Mouse (Mus musculus) heart, embryonic 13.5 days (tissue): ENCODE measurements around the gene Sco1. TPM values are rescaled to one million over a fixed set of nuclear protein-coding genes. Genes with fewer than 3 reads are reported as not detected.
"Not testable (repeated sequence)": the region's sequence is repeated elsewhere in the genome, so short reads cannot be mapped to it uniquely, and the experiment has no call there.

ENCODE experiments used
- ATAC-seq: fragments of 200-750 bp; cut with Nextera tagmentation; 2 replicates; pipeline ENCODE4 v1.8.0; 2017; ENCODE audit warnings: moderate TSS enrichment; ENCODE audit not compliant: insufficient number of reproducible peaks, low FRiP score, low TSS enrichment; ENCODE audit errors: extremely low read depth
- H3K27ac ChIP-seq: fragments of 300-500 bp; sonication (generic); replicated peaks from 2 replicates; pipeline ENCODE4 v1.5.1; 2015; ENCODE audit warnings: moderate library complexity, mild to moderate bottlenecking, inconsistent platforms
- H3K27me3 ChIP-seq: fragments of 300-500 bp; sonication (generic); replicated peaks from 2 replicates; pipeline ENCODE4 v1.6.1; 2015; ENCODE audit warnings: mild to moderate bottlenecking, inconsistent platforms
- H3K36me3 ChIP-seq: fragments of 300-500 bp; sonication (generic); 2 replicates; pipeline ENCODE4 v1.6.1; 2015; ENCODE audit warnings: mild to moderate bottlenecking, inconsistent platforms
- H3K4me1 ChIP-seq: fragments of 300-500 bp; sonication (generic); 2 replicates; pipeline ENCODE4 v1.6.1; 2015; ENCODE audit warnings: inconsistent platforms
- H3K4me2 ChIP-seq: fragments of 300-500 bp; sonication (generic); 2 replicates; pipeline ENCODE4 v1.6.1; 2015; ENCODE audit warnings: inconsistent platforms, mild to moderate bottlenecking, moderate library complexity
- H3K4me3 ChIP-seq: fragments of 300-500 bp; sonication (generic); 2 replicates; pipeline ENCODE4 v1.5.1; 2015; ENCODE audit warnings: moderate library complexity, mild to moderate bottlenecking, inconsistent platforms
- H3K9ac ChIP-seq: fragments of 300-500 bp; sonication (generic); 2 replicates; pipeline ENCODE4 v1.6.1; 2015; ENCODE audit warnings: inconsistent platforms, mild to moderate bottlenecking, moderate library complexity
- H3K9me3 ChIP-seq: fragments of 300-500 bp; sonication (generic); 2 replicates; pipeline ENCODE4 v1.6.1; 2016; ENCODE audit warnings: inconsistent platforms
- WGBS: fragments of 180-500 bp; shearing (Covaris S2); methylation state at CpG from one replicate; pipeline ENCODE4 v1.1.7; 2015; ENCODE audit warnings: mixed read lengths; 5-methylcytosine and 5-hydroxymethylcytosine counted together
- polyA plus RNA-seq: library from polyadenylated mRNA; unstranded; fragments of >200 nt; fragmentation: Nextera tagmentation; extraction: Ambion mirVana; gene quantifications from 2 replicates; pipeline ENCODE4 v1.2.1, GENCODE M21; 2015

Gene Sco1
- polyA plus RNA-seq, 1 experiment from 2014 or later, result 18.8 TPM

GRCm38 (mm10) chr11:67023191-67023590, 29.3 kb upstream of the Sco1 start:
- H3K27ac ChIP-seq, H3K9me3 ChIP-seq, H3K9ac ChIP-seq, ATAC-seq, H3K4me2 ChIP-seq, H3K4me3 ChIP-seq, H3K36me3 ChIP-seq: not testable (repeated sequence)
- 39% methylated on average over 1 of the region's 1 CpGs for WGBS
- Histone ChIP-seq H3K4me1 (peaks cover 18% of the 10 kb centered on the region), H3K27me3 (peaks cover 18% of the 10 kb centered on the region)

- ATAC-seq, result no peak
- H3K9ac ChIP-seq, result no peak overlapping the region
- H3K4me1 ChIP-seq, result peaks cover 16% of the 10 kb centered on the region
- H3K27ac ChIP-seq, result no peak overlapping the region
- H3K9me3 ChIP-seq, result no peaks in the 10 kb centered on the region
- 44% methylated on average over 6 of the region's 6 CpGs for WGBS
- no peak overlapping the region for H3K4me3 ChIP-seq
- H3K4me2 ChIP-seq, result peak overlapping the region; percentile 81; the same call in 1 of the 2 replicates
- peaks cover 18% of the 10 kb centered on the region for H3K27me3 ChIP-seq
- no peaks in the 10 kb centered on the region for H3K36me3 ChIP-seq
Observed at GRCm38 (mm10) chr11:67023802-67024340, 28.6 kb upstream of the Sco1 start.

- Histone ChIP-seq H3K4me1 (peaks cover 16% of the 10 kb centered on the region), H3K27me3 (peaks cover 10% of the 10 kb centered on the region), H3K36me3 (no peaks in the 10 kb centered on the region), H3K4me2 (peak within 1 kb of the TSS; percentile 81), H3K9ac (peak within 1 kb of the TSS; percentile 83), H3K27ac (no peak within 1 kb of the TSS; the same call in 1 of the 2 replicates), H3K4me3 (peak within 1 kb of the TSS; percentile 66), H3K9me3 (no peaks in the 10 kb centered on the region)
- under 1% methylated on average over 35 of the region's 35 CpGs for WGBS
- ATAC-seq, result peak; percentile 99
Observed at GRCm38 (mm10) chr11:67024867-67025477, 27.5 kb upstream of the Sco1 start, which contains the start of gene Tmem220. Gene Tmem220 (plus strand): TSS chr11:67025154.

- ATAC-seq, result no peak
- no peaks in the 10 kb centered on the region for H3K4me1 ChIP-seq
- H3K27ac ChIP-seq, result no peak overlapping the region
- WGBS, result 53% methylated on average over 16 of the region's 16 CpGs
- H3K4me3 ChIP-seq, result no peak overlapping the region
- no peak overlapping the region for H3K9ac ChIP-seq
- no peak overlapping the region for H3K4me2 ChIP-seq
- peaks cover 5% of the 10 kb centered on the region; the same call in 1 of the 2 replicates for H3K27me3 ChIP-seq
- no peaks in the 10 kb centered on the region for H3K36me3 ChIP-seq
- H3K9me3 ChIP-seq, result no peaks in the 10 kb centered on the region
Observed at GRCm38 (mm10) chr11:67030904-67031602, 21.4 kb upstream of the Sco1 start.

- H3K9ac ChIP-seq, result no peak overlapping the region
- 57% methylated on average over 2 of the region's 2 CpGs for WGBS
- H3K27me3 ChIP-seq, result peaks cover 5% of the 10 kb centered on the region; the same call in 1 of the 2 replicates
- no peaks in the 10 kb centered on the region for H3K4me1 ChIP-seq
- H3K4me2 ChIP-seq, result no peak overlapping the region
- no peak for ATAC-seq
- H3K36me3 ChIP-seq, result no peaks in the 10 kb centered on the region
- H3K9me3 ChIP-seq, result no peaks in the 10 kb centered on the region
- H3K27ac ChIP-seq, result no peak overlapping the region
- H3K4me3 ChIP-seq, result no peak overlapping the region
Observed at GRCm38 (mm10) chr11:67031603-67031915, 20.9 kb upstream of the Sco1 start.

- Histone ChIP-seq H3K27ac (no peak overlapping the region), H3K9me3 (no peaks in the 10 kb centered on the region), H3K36me3 (peaks cover 29% of the 10 kb centered on the region), H3K4me2 (no peak overlapping the region), H3K9ac (no peak overlapping the region), H3K4me1 (no peaks in the 10 kb centered on the region), H3K4me3 (no peak overlapping the region), H3K27me3 (0 out of 2 replicates have a peak, but pooled peaks cover 5% of the 10 kb centered on the region)
- no peak for ATAC-seq
- WGBS, result 66% methylated on average over 4 of the region's 4 CpGs
Observed at GRCm38 (mm10) chr11:67034775-67035485, 17.5 kb upstream of the Sco1 start.

- Histone ChIP-seq H3K27ac (no peak overlapping the region), H3K4me1 (peaks cover 9% of the 10 kb centered on the region; the same call in 1 of the 2 replicates), H3K4me2 (no peak overlapping the region), H3K4me3 (no peak overlapping the region), H3K36me3 (peaks cover 42% of the 10 kb centered on the region), H3K9me3 (no peaks in the 10 kb centered on the region), H3K9ac (no peak overlapping the region), H3K27me3 (no peaks in the 10 kb centered on the region)
- ATAC-seq, result no peak
- 82% methylated on average over 6 of the region's 6 CpGs for WGBS
Observed at GRCm38 (mm10) chr11:67036229-67036628, 16.2 kb upstream of the Sco1 start.

GRCm38 (mm10) chr11:67036892-67037291, 15.6 kb upstream of the Sco1 start:
- peaks cover 49% of the 10 kb centered on the region for H3K36me3 ChIP-seq
- no peak for ATAC-seq
- H3K4me2 ChIP-seq, result no peak overlapping the region
- no peak overlapping the region for H3K9ac ChIP-seq
- no peak overlapping the region for H3K27ac ChIP-seq
- no peak overlapping the region for H3K4me3 ChIP-seq
- WGBS, result 92% methylated on average over 9 of the region's 9 CpGs
- H3K9me3 ChIP-seq, result no peaks in the 10 kb centered on the region
- H3K27me3 ChIP-seq, result no peaks in the 10 kb centered on the region
- H3K4me1 ChIP-seq, result peaks cover 9% of the 10 kb centered on the region; the same call in 1 of the 2 replicates

- no peak overlapping the region for H3K4me3 ChIP-seq
- peaks cover 55% of the 10 kb centered on the region for H3K36me3 ChIP-seq
- H3K9ac ChIP-seq, result no peak overlapping the region
- peaks cover 15% of the 10 kb centered on the region; the same call in 1 of the 2 replicates for H3K4me1 ChIP-seq
- no peak overlapping the region for H3K4me2 ChIP-seq
- no peaks in the 10 kb centered on the region for H3K9me3 ChIP-seq
- H3K27ac ChIP-seq, result no peak overlapping the region; the same call in 1 of the 2 replicates
- no peaks in the 10 kb centered on the region for H3K27me3 ChIP-seq
- no peak for ATAC-seq
- WGBS, result 87% methylated on average over 3 of the region's 3 CpGs
Observed at GRCm38 (mm10) chr11:67039799-67040198, 12.7 kb upstream of the Sco1 start.

- H3K9ac ChIP-seq, result no peak overlapping the region
Observed at GRCm38 (mm10) chr11:67040483-67040882, 12.0 kb upstream of the Sco1 start.

GRCm38 (mm10) chr11:67043007-67043406, 9.5 kb upstream of the Sco1 start:
- 52% methylated on average over 8 of the region's 8 CpGs for WGBS
- Histone ChIP-seq H3K9ac (no peak overlapping the region), H3K4me3 (no peak overlapping the region), H3K9me3 (no peaks in the 10 kb centered on the region), H3K4me1 (peaks cover 18% of the 10 kb centered on the region; the same call in 1 of the 2 replicates), H3K27ac (no peak overlapping the region), H3K4me2 (no peak overlapping the region), H3K36me3 (peaks cover 57% of the 10 kb centered on the region), H3K27me3 (no peaks in the 10 kb centered on the region)
- no peak for ATAC-seq

More at GRCm38 (mm10) chr11:67040483-67040882, 12.0 kb upstream of the Sco1 start:
- peak overlapping the region; percentile 72 for H3K27ac ChIP-seq
- H3K9me3 ChIP-seq, result no peaks in the 10 kb centered on the region
- H3K36me3 ChIP-seq, result peaks cover 58% of the 10 kb centered on the region
- no peak overlapping the region for H3K4me3 ChIP-seq
- peak; percentile 61; the same call in 1 of the 2 replicates for ATAC-seq
- 62% methylated on average over 6 of the region's 6 CpGs for WGBS
- H3K4me2 ChIP-seq, result peak overlapping the region; percentile 3; the same call in 1 of the 2 replicates
- no peaks in the 10 kb centered on the region for H3K27me3 ChIP-seq
- H3K4me1 ChIP-seq, result peaks cover 15% of the 10 kb centered on the region; the same call in 1 of the 2 replicates
